Comparison of ENCODE assay signal across 23 mouse cellular contexts in the genomic region with DNA sequence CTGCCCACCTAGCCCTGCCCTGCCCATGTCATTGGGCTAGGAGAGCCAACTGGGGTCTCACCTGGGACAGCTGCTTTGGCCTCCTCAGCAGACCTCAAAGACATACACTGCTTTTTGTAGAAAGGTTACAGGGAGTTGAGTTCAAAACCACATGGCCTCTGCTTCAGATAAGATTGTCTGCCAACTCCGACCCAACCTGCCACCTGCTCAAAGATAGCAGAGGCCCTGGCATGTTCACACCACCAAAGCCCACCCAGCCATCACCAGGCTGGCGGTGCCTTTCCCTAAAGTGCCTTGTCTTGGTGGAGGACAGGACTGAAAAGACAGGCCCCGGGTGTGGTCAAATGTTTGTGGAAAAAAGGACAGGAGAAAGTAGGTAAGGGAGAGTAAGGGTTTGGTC. TPM values are rescaled to one million over a fixed set of nuclear protein-coding genes. Genes with fewer than 3 reads are reported as not detected.
DNase-seq lines count a peak whose midpoint lies in the region; ATAC-seq lines count a peak whose summit lies in the region.
"Had no signal": no experiment of that assay in that cellular context is flagged by ENCODE, and none has a peak within 500 bp of the region (broad histone marks: within the 10 kb centered on the region; RNA-seq: fewer than 3 reads in every experiment).

No protein-coding gene starts in this region.

- peaks cover 23% of the 10 kb centered on the region for H3K36me3 ChIP-seq in heart, embryonic 12.5 days
- no peaks in the 10 kb centered on the region for H3K36me3 ChIP-seq in liver, embryonic 16.5 days (ENCODE audit: control insufficient read depth, insufficient read depth)
- H3K36me3 ChIP-seq: lung, embryonic 15.5 days had no signal

- no peak for DNase-seq in heart, postnatal 14 days
- DNase-seq in spleen, postnatal 4 days (ENCODE audit: low spot score in 2 of 2): peak; percentile 41 to 64
- DNase-seq in spleen, postnatal 36 days (ENCODE audit: low spot score in 2 of 2): no peak
- no peak for DNase-seq in thymus, postnatal 0 days (ENCODE audit: low spot score)
- DNase-seq in frontal cortex, postnatal 14 days (ENCODE audit: low spot score in 2 of 2): no peak
- DNase-seq: adrenal gland, postnatal 36 days; cerebellum, adult 11-12 months; cerebellum, postnatal 10 days; gastrocnemius, postnatal 36 days; kidney, adult 2 months; layer of hippocampus, adult 9-11 months; lung, postnatal 4 days; thymus, postnatal 14 days had no signal

- H3K4me3 ChIP-seq in heart, embryonic 12.5 days: no peak overlapping the region
- no peak overlapping the region for H3K4me3 ChIP-seq in liver, embryonic 16.5 days (ENCODE audit: low read depth, low read length)
- H3K4me3 ChIP-seq: embryonic facial prominence, embryonic 10.5 days; hindbrain, embryonic 13.5 days; left cerebral cortex, adult 2 months; lung, embryonic 15.5 days; midbrain, embryonic 10.5 days had no signal

- no peak overlapping the region for H3K4me2 ChIP-seq in heart, embryonic 12.5 days
- H3K4me2 ChIP-seq in liver, embryonic 16.5 days (ENCODE audit: low read depth, low read length): no peak overlapping the region
- H3K4me2 ChIP-seq: hindbrain, embryonic 13.5 days; lung, embryonic 15.5 days had no signal

- WGBS in heart, embryonic 12.5 days: 42% methylated on average over 3 of the region's 3 CpGs
- 47% methylated on average over 3 of the region's 3 CpGs for WGBS in liver, embryonic 16.5 days (ENCODE audit: insufficient replicate concordance)

- H3K9me3 ChIP-seq in heart, embryonic 12.5 days (replicated peaks): no peaks in the 10 kb centered on the region
- no peaks in the 10 kb centered on the region for H3K9me3 ChIP-seq in liver, embryonic 16.5 days (replicated peaks; ENCODE audit: control insufficient read depth, low read length)
- H3K9me3 ChIP-seq: embryonic facial prominence, embryonic 10.5 days; hindbrain, embryonic 13.5 days; lung, embryonic 15.5 days; midbrain, embryonic 10.5 days had no signal

- peak overlapping the region; percentile 17; the same call in 1 of the 2 replicates for H3K27ac ChIP-seq in heart, embryonic 12.5 days (ENCODE audit: poor library complexity, severe bottlenecking)
- no peak overlapping the region for H3K27ac ChIP-seq in liver, embryonic 16.5 days (ENCODE audit: low read length)
- H3K27ac ChIP-seq: embryonic facial prominence, embryonic 10.5 days; hindbrain, embryonic 13.5 days; kidney, postnatal 0 days; left cerebral cortex, adult 2 months; lung, embryonic 15.5 days; midbrain, embryonic 10.5 days had no signal

- H3K9ac ChIP-seq in heart, embryonic 12.5 days: no peak overlapping the region
- H3K9ac ChIP-seq in liver, embryonic 16.5 days (ENCODE audit: low read depth, low read length): no peak overlapping the region
- H3K9ac ChIP-seq: hindbrain, embryonic 13.5 days; lung, embryonic 15.5 days had no signal

- H3K4me1 ChIP-seq in heart, embryonic 12.5 days (replicated peaks): peaks cover 16% of the 10 kb centered on the region
- peaks cover 18% of the 10 kb centered on the region for H3K4me1 ChIP-seq in liver, embryonic 16.5 days (ENCODE audit: control insufficient read depth, low read depth, low read length)
- H3K4me1 ChIP-seq: embryonic facial prominence, embryonic 10.5 days; hindbrain, embryonic 13.5 days; lung, embryonic 15.5 days; midbrain, embryonic 10.5 days had no signal

- H3K27me3 ChIP-seq in heart, embryonic 12.5 days (replicated peaks): no peaks in the 10 kb centered on the region
- H3K27me3 ChIP-seq in liver, embryonic 16.5 days (ENCODE audit: control insufficient read depth, insufficient read depth, low read depth, low read length): no peaks in the 10 kb centered on the region
- H3K27me3 ChIP-seq: hindbrain, embryonic 13.5 days; lung, embryonic 15.5 days had no signal

- intact Hi-C loops in heart, postnatal 14 days (cut with DNase I): no loop called here

- no peak for ATAC-seq in heart, embryonic 12.5 days (ENCODE audit: insufficient number of reproducible peaks, low FRiP score)
- peak; percentile 50 for ATAC-seq in liver, embryonic 16.5 days (ENCODE audit: low read depth)
- ATAC-seq: CD4-positive, CD25-positive, alpha-beta regulatory T cell, adult 4 months; forebrain, embryonic 16.5 days had no signal

RNA-seq across cellular contexts. Expression of a gene that starts 46.8 kb away (rescaled TPM):
- polyA plus RNA-seq in heart, embryonic 12.5 days (2016; fragmentation: Nextera tagmentation; extraction: Ambion mirVana): 20.3 and 27.9 TPM in 2 replicates
- total RNA-seq in heart, postnatal 14 days (2021): 10 to 100 TPM; 18.3 to 20.6 TPM
- polyA plus RNA-seq in liver, embryonic 16.5 days (2015; fragmentation: Nextera tagmentation; extraction: Ambion mirVana): 11.6 and 13.6 TPM in 2 replicates
- polyA plus RNA-seq in thymus, postnatal 0 days (2015; fragmentation: Nextera tagmentation; extraction: Ambion mirVana): 57.4 and 62.7 TPM in 2 replicates

RNA-seq across cellular contexts. Expression of a gene that starts 53.3 kb away (rescaled TPM):
- polyA plus RNA-seq in heart, embryonic 12.5 days (2016; fragmentation: Nextera tagmentation; extraction: Ambion mirVana): 247 and 252 TPM in 2 replicates
- total RNA-seq in heart, postnatal 14 days (2021): 10 to 100 TPM in 1 of 2 experiments, 1 to 10 TPM in 1; 7.1 to 13.9 TPM
- polyA plus RNA-seq in liver, embryonic 16.5 days (2015; fragmentation: Nextera tagmentation; extraction: Ambion mirVana): 330 and 390 TPM in 2 replicates
- 376 and 390 TPM in 2 replicates for polyA plus RNA-seq in thymus, postnatal 0 days (2015; fragmentation: Nextera tagmentation; extraction: Ambion mirVana)

Comparison
In these comparisons a context has a peak if more than half of its experiments do, and no peak if none do; other contexts are left out.
1. DNase-seq: peak in spleen, postnatal 4 days (2 of 2); none in heart, postnatal 14 days (0 of 2), spleen, postnatal 36 days (0 of 2), thymus, postnatal 0 days (single experiment) and frontal cortex, postnatal 14 days (0 of 2).